Mouse (Mus musculus) mouse trophoblast stem cell (cell line): Measurements from ENCODE around the gene Prr13.

ENCODE experiments used
- in situ Hi-C, 2 experiments: fragments of 300-500 bp; cut with MseI, MboI; formaldehyde crosslinking; loops; 2 replicates in 1 of 2; 3 replicates in 1 of 2; pipeline ENCODE4 v1.15.1; 2025

Prr13 gene

GRCm38 (mm10) chr15:102503924-102504782 is 45.3 kb downstream of the Prr13 start:
- in situ Hi-C loops = no loop called here

DNA sequence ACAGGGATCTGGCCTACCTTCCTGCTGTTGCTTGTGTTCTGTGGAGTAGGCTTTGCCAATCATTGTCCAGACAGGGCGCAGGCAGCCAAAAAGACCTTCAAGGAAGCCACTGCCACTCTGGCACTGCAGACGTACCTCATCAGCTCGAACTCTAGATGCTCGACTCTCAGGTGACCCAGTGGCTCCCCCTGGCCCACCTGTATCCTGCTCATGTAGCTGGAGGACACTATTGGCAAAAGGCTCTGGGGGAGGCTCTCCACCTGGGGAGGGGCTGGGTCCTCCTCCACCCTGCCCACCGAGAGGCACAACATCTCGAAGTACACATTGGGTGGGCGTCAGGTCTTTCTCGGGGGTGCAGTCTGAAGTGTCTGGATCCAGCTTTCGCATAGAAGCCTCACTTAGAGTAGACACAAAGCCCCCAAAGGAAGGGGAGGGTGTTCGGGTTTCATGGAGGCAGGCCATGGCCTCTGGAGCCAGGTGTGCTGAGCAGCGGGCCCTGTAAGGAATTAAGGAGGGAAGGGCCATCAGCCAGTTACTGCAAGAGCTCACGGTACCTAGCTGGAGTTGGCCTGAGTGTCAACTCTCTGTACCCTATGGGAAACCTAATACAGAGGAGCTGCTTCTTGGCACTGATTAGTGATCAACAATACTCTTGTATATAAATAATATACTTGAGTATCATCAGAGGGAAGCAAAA is 46.4 kb downstream of the Prr13 start:
- in situ Hi-C loops = no loop called here

- in situ Hi-C loops = no loop called here
Observed at GRCm38 (mm10) chr15:102505770-102506463, 47.1 kb downstream of the Prr13 start.

DNA sequence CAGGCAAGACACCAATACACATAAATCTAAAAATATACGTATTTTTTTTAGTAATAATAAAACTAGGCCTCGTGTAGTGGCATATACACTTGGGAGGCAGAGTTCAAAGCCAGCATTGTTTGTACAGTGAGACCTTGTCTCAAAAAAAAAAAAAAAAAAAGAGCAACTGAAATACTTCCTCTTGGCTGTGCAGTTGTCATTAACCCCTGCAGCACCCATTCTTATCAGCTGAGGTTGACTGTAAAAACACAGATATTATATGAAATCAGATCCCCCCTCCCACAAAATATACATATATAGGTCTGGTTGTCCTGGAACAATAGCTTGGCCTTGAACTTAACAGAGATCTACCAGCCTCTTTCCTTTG is 47.6 kb downstream of the Prr13 start:
- in situ Hi-C loops = no loop called here

GRCm38 (mm10) chr15:102506864-102507263 is 48.0 kb downstream of the Prr13 start:
- in situ Hi-C loops = no loop called here

DNA sequence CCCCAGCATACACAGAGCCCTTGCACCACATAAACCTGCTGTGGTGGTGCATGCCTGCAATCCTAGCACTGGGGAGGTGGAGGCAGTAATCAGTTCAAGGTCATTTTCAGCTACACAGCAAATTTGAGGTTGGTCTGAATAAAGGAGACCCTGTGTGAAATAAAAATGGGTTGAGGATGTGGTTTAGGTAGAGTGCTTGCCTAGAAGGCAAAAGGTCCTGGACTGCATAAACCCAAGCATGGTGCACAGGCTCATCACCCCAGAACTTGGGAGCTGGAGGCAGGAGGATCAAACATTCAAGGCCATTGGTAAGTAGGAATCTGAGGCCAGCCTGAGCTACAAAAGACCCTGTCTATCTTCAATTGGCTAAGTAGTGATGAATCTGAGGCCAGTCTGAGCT is 48.7 kb downstream of the Prr13 start:
- in situ Hi-C loops = no loop called here

- in situ Hi-C loops = no loop called here
Observed at GRCm38 (mm10) chr15:102508336-102508735, 49.5 kb downstream of the Prr13 start.

- in situ Hi-C loops = no loop called here
Observed at GRCm38 (mm10) chr15:102510110-102510509, 51.3 kb downstream of the Prr13 start.

GRCm38 (mm10) chr15:102510590-102511284 is 51.9 kb downstream of the Prr13 start:
- in situ Hi-C loops = no loop called here

- in situ Hi-C loops = no loop called here
Observed at GRCm38 (mm10) chr15:102511285-102511833, 52.5 kb downstream of the Prr13 start.

DNA sequence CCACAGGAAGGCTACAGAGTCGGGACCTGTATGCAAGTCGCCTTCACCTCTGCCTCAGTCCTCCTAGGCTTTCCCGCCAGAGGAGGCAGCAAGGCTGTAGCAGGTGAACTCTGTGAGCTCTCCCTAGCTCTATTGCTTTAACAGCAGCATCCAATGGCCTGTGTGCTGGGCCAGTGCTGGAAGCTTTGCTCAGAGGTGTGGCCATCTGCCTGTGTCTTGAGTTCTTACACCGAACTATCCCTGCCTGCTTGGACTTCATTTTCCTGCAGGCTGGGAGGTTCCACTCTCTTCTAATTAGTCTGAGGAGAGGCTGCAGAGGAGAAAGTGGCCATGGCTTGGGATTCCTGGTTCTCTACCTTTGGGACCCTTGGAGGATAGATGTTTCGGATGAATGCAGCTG is 53.2 kb downstream of the Prr13 start:
- in situ Hi-C loops = no loop called here
